Mouse (Mus musculus) bone marrow macrophage, adult 2 months (primary cell): Measurements from ENCODE around the gene Samsn1.

Experiments used
- CTCF ChIP-seq: IDR thresholded peaks from 2 replicates; pipeline ENCODE4 v1.5.1; 2012; ENCODE audit warnings: low read depth, mild to moderate bottlenecking, low read length, moderate library complexity
- POLR2A ChIP-seq: IDR thresholded peaks from 2 replicates; pipeline ENCODE4 v1.6.1; 2012; ENCODE audit warnings: mild to moderate bottlenecking, low read depth, low read length, borderline replicate concordance

DNA sequence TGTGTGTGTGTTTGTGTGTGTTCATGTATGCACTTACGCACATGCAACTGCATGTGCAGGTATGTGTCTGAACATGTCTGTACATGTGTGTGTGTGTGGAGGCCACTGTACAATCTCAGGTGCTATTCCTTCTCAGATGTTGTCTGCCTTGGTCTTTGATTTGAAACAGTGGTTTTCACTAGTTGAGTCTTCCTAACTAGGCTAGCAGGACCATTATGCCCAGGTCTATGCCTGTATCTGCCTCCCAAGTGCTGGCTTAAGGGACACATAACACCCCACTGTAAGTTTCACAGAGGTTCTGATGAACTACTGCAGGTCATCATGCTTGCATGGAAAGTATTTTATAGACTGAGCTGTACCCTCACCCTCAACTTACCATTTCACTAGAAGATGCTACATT is 115.8 kb downstream of the Samsn1 start:
- no peak for TF ChIP-seq CTCF
- no peak for TF ChIP-seq POLR2A
